Mouse (Mus musculus): Measurements from ENCODE around the gene Hsd17b13.

- TF ChIP-seq CTCF (conservative IDR thresholded peaks at IDR 0.05; ENCODE audit: insufficient read depth, insufficient read length, low read depth, low read length) = no peak
- no peak for TF ChIP-seq POLR2A (IDR thresholded peaks at IDR 0.05; ENCODE audit: low read depth, low read length)
Observed at GRCm38 (mm10) chr5:104007801-104008200, 30.6 kb upstream of the Hsd17b13 start.

Measured in kidney, adult 2 months (tissue).